Mouse (Mus musculus): ENCODE measurements at regions not wholly inside any gene's neighbourhood (a gene's known extent, or its start where the extent isn't known, plus 50 kb on each side); places are given as distances from the start of the nearest gene placed in this dataset.

GRCm38 (mm10) chr12:39577610-39578009, 460.2 kb downstream of the Arl4a start:
- DNase-seq: no peak

- no peak for DNase-seq
Observed at GRCm38 (mm10) chr12:39572802-39573201, 465.0 kb downstream of the Arl4a start.

- no peak for DNase-seq
Observed at GRCm38 (mm10) chr12:39572147-39572546, 465.7 kb downstream of the Arl4a start.

DNA sequence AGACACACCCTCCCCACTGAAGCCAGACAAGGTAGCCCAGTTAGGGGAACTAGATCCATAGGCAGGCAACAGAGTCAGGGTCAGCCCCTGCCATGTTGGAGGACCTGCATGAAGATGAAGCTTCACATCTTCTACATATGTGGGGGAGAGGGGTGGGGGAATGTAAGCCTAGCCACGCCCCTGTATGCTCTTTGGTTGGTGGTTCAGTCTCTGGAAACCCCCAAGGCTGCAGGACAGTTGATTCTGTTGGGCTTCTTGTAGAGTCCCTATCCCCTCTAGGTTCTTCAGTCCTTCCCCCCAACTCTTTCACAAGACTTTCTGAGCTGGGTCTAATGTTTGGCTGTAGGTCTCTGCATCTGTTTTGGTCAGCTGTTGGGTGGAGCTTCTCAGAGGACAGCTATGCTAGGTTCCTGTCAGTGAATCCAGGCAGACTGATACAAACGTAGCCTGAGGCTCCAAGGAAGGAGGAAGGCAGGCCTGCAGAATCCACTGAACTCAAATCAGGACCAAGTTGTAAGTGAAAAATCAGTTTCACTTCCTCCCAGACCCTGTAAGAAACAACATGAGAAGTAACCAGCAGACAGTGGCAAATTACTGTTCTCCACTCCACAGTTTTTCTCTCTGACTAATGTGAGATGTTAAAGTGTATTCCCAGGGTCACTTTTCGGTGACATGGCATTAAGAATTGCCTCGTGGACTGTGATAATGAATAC, 476.9 kb downstream of the Arl4a start:
- no peak for DNase-seq

- no peak for DNase-seq
Observed at GRCm38 (mm10) chr12:39558491-39558890, 479.3 kb downstream of the Arl4a start.

- no peak for DNase-seq
Observed at GRCm38 (mm10) chr12:39536326-39536725, 501.5 kb downstream of the Arl4a start.

DNA sequence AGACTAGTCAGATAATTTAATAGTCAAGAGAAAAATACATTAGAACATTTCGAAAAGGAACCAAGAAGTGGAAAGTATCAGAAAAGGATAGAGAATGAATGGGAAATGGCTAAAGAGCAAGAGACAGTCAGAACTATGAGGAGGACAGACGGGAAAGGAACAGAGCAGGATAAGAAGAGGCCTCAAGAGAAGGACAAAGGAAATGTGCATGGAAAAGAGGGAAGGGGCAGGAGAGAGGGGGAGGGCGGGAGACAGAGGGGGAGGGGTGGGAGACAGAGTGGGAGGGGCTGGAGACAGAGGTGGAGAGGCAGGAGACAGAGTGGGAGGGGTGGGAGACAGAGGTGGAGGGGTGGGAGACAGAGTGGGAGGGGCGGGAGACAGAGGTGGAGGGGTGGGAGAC, 509.7 kb downstream of the Arl4a start:
- DNase-seq: no peak

DNA sequence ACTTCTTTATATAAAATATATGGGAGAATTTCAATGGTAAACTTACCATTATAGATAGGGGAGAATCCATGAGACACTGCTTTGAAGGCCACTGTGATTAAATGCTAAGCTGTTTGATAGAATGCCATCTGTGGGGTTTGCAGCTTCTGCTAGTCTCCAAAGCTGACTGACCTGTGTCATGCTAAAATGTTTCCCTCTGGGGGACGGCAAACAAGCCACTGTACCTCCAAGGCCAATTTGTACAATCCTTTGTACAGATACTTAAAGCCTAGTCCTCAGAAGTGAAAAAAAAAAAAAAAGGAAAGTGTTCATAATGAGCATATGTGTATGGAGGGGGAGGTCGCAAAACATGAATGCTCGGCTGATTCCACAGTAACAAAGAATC, 510.6 kb downstream of the Arl4a start:
- no peak for DNase-seq

GRCm38 (mm10) chr12:39526535-39527215, 511.1 kb downstream of the Arl4a start:
- no peak for DNase-seq

DNA sequence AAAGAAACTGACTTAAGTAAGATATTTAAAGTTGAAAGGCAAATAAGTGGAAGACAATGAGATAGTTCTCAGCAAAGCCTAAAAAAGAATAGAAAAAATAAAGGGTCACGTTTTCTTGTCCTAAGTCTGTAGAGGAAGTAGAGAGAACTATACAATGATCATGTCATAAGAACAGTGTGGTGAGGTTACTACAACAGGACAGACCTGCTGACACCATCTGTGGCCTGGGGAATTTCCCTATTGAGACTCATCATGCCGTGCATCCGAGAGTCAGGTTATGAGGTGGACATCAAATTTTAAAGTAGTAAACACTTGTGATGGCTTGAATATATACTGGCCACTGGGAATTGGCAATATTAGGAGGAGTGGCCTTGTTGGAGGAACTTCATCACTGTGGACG, 522.1 kb downstream of the Arl4a start:
- DNase-seq: no peak

DNA sequence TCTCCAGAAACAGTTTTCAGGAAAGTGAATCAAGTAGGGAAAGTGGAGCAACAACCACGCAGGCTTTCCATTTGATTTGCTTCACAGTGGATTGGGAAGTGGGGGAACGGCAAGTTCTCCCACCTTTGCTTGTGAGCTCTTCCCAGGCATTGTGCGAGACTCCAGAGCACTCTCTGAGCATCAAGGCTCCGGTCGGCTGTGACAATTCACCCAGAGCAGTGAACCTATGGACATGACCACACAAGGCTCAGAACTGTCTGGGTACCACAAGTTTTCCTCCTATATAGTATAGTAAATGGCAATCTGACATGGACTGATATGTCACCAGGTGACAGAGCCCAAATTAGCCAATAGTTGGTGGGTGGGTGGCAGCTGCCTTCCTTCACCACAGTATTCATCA, 527.0 kb downstream of the Arl4a start:
- no peak for DNase-seq

- peak; percentile 59 for DNase-seq
Observed at GRCm38 (mm10) chr12:39510073-39510812, 527.6 kb downstream of the Arl4a start.

GRCm38 (mm10) chr12:39496203-39496602, 541.6 kb downstream of the Arl4a start:
- DNase-seq: no peak

DNA sequence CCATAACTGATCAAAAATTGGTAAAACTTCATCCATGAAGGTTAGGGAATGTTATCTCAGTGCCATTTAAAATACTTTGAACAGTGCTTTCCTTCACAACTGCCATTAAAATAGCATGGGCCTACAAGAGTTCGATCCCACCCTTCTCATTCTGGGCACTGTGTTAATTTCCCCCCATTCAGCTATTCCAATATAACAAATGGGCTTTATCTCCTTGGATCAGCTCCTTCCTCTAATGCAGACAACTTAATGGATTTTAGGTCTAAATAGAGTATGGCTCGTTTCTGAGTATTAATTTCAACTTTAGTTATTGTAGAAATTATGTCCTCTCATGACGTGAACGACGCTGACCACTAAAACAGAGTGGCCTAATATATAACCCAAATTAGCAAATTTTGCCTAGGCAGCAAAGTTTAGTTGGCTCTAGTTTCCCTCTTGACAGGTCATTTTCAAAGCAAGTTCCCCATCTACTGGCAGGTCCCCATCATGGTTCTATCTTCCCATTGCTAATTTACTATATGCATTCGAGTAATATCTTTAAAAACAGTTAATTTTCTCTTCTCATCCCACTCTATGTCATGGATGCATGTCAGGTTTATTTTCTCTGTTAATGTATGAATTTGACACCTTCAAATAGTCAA, 544.1 kb downstream of the Arl4a start:
- peak; percentile 10 for DNase-seq

DNA sequence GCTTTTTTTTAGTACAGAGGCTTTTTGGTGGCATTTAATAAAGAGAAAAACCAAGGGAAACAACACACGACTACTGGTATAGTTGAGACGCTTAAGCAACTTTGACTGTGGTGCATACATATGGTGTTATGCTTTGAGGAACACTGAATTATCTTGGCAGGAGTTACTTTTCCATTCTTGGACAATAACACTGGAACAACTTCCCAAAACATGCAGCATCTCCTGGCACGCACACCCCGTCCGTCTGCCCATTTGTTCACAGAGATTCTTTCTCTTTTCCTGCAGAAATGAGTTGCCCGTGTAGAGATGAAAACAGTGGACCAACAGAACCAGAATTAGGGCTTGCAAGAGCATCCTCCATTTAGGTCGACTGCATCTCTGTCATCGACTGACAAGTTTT, 544.7 kb downstream of the Arl4a start:
- DNase-seq: peak; percentile 46

GRCm38 (mm10) chr12:39472984-39473383, 564.8 kb downstream of the Arl4a start:
- no peak for DNase-seq

Data from layer of hippocampus, adult 9-11 months (tissue).